Mouse (Mus musculus) liver, embryonic 16.5 days (tissue): ENCODE measurements around the gene Ptgs1. TPM values are rescaled to one million over a fixed set of nuclear protein-coding genes. Genes with fewer than 3 reads are reported as not detected.

ENCODE experiments used
- ATAC-seq: fragments of 200-750 bp; cut with Nextera tagmentation; 2 replicates; pipeline ENCODE4 v1.8.0; 2017; ENCODE audit warnings: low read depth, mild to moderate bottlenecking, moderate number of reproducible peaks, moderate library complexity
- H3K27ac ChIP-seq: fragments of 300-500 bp; sonication (generic); 2 replicates; pipeline ENCODE4 v1.5.1; 2014; ENCODE audit warnings: mild to moderate bottlenecking, low read length
- H3K27me3 ChIP-seq: fragments of 300-500 bp; sonication (generic); 2 replicates; pipeline ENCODE4 v1.6.1; 2014; ENCODE audit warnings: low read depth, low read length, mixed read lengths; ENCODE audit not compliant: control insufficient read depth, insufficient read depth
- H3K36me3 ChIP-seq: fragments of 300-500 bp; sonication (generic); 2 replicates; pipeline ENCODE4 v1.6.1; 2014; ENCODE audit warnings: mild to moderate bottlenecking; ENCODE audit not compliant: control insufficient read depth, insufficient read depth
- H3K4me1 ChIP-seq: fragments of 300-500 bp; sonication (generic); 2 replicates; pipeline ENCODE4 v1.6.1; 2014; ENCODE audit warnings: low read depth, low read length, mixed read lengths; ENCODE audit not compliant: control insufficient read depth
- H3K4me2 ChIP-seq: fragments of 300-500 bp; sonication (generic); 2 replicates; pipeline ENCODE4 v1.6.1; 2014; ENCODE audit warnings: low read depth, low read length, mixed read lengths
- H3K4me3 ChIP-seq: fragments of 300-500 bp; sonication (generic); 2 replicates; pipeline ENCODE4 v1.5.1; 2014; ENCODE audit warnings: low read depth, mild to moderate bottlenecking, low read length
- H3K9ac ChIP-seq: fragments of 300-500 bp; sonication (generic); 2 replicates; pipeline ENCODE4 v1.6.1; 2014; ENCODE audit warnings: low read depth, low read length
- H3K9me3 ChIP-seq: fragments of 300-500 bp; sonication (generic); replicated peaks from 2 replicates; pipeline ENCODE4 v1.6.1; 2016; ENCODE audit warnings: low read length; ENCODE audit not compliant: control insufficient read depth
- WGBS: fragments of 180-500 bp; shearing (Covaris S2); extraction: QIAGEN DNeasy Blood & Tissue Kit; methylation state at CpG from one replicate; pipeline ENCODE4 v1.1.7; 2014; ENCODE audit not compliant: insufficient replicate concordance; 5-methylcytosine and 5-hydroxymethylcytosine counted together
- polyA plus RNA-seq: library from polyadenylated mRNA; unstranded; fragments of >200 nt; fragmentation: Nextera tagmentation; extraction: Ambion mirVana; gene quantifications from 2 replicates; pipeline ENCODE4 v1.2.1, GENCODE M21; 2015

Gene Ptgs1
- polyA plus RNA-seq, 1 experiment from 2014 or later: 22.5 TPM

DNA sequence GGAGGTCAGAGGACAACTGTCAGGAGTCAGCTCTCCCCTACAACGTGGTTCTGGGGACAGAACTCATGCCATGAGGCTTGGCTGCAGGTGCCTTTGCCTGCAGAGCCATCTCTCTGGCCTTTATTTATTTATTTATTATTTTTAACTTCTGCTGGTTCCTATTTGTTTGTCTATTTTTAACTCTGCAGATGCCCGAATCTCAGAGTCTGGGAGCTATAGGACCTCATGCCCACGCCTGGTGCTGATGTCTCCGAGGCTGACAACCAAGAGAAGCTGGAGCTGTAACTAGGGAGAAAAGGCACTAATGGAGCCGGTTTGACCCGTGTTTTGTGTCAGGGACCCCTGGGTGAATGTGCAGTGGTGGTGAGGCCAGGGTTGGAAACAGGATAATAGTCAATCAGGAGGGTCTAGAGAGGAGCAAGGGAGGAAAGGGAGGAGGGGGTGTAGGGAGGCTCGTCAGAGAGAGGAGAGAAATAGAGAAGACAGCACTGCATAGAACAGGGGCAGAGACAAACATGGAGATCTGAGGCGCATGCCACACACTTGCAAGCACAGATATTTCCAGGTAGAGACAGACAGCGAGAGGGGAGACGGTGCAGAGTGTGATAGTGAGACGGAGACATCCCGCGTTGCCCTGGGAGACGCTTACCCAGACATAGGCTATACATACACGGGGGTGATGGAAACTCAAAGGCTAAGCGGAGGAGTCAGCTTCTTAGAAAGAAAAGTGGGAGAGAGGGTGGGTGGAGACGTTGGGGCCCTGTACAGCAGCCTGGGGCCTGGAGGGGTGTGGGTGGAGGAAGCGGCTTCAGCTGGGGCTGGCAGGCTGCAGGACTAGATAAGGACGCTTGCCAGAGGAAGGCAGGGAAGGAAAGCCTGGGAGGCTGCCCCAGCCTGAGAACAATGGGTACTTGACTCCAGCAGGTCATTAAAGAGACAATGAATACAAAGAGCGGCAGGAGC is 32.0 kb upstream of the Ptgs1 start:
- Histone ChIP-seq H3K4me3 (peak overlapping the region; percentile 62), H3K9ac (peak overlapping the region; percentile 75), H3K9me3 (no peaks in the 10 kb centered on the region), H3K36me3 (no peaks in the 10 kb centered on the region), H3K4me1 (peaks cover 51% of the 10 kb centered on the region), H3K27me3 (peaks cover 22% of the 10 kb centered on the region), H3K4me2 (peak overlapping the region; percentile 59), H3K27ac (peak overlapping the region; percentile 96)
- 9% methylated on average over 20 of the region's 20 CpGs for WGBS
- ATAC-seq: peak; percentile 99

DNA sequence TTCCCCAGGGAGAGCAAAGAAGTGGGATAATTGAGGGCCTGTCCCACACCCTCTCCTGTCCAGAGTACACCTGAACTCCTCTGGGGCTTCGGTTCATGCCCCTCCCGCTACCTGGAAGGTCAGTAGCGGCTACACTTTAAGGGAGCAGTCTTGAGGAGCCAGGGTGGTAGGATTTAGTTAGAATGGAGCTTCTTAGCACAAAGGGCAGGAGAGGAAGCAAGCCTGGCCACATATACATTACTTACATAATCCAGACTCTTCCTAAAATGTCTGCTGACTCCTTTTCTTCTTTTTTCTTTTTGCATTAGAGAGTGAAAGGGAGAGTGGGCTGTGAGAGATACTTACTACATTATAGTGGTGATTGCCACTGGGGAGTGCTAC is 31.4 kb upstream of the Ptgs1 start:
- H3K27me3 ChIP-seq: peaks cover 27% of the 10 kb centered on the region
- H3K9ac ChIP-seq: peak overlapping the region; percentile 75
- H3K27ac ChIP-seq: peak overlapping the region; percentile 96
- no peaks in the 10 kb centered on the region for H3K36me3 ChIP-seq
- H3K9me3 ChIP-seq: no peaks in the 10 kb centered on the region
- H3K4me2 ChIP-seq: peak overlapping the region; percentile 59
- 17% methylated on average over 3 of the region's 3 CpGs for WGBS
- H3K4me1 ChIP-seq: peaks cover 58% of the 10 kb centered on the region
- peak overlapping the region; percentile 62 for H3K4me3 ChIP-seq
- peak; percentile 31 for ATAC-seq

DNA sequence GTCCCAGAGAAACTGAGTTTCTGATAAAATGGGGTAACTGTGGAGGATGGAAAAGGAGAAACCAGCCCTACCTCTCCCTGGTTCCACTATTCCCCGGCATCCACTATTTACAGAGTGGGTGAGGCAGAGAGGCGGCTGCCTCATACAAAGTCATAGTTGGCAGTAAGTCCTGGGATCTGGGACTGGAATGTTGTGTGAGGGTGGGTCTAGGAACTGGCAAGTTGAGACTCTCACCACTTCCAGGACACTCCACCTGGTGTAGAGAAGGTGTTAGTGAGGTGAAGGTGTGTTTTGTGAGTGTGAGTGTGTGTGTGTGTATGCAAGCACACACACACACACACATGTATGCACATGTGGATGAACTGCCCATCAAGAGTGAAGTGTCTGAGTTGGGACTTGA is 29.4 kb upstream of the Ptgs1 start:
- ATAC-seq: no peak
- H3K36me3 ChIP-seq: no peaks in the 10 kb centered on the region
- peaks cover 66% of the 10 kb centered on the region for H3K4me1 ChIP-seq
- no peak overlapping the region for H3K4me3 ChIP-seq
- no peak overlapping the region for H3K9ac ChIP-seq
- H3K9me3 ChIP-seq: no peaks in the 10 kb centered on the region
- peaks cover 29% of the 10 kb centered on the region for H3K27me3 ChIP-seq
- no peak overlapping the region for H3K27ac ChIP-seq
- WGBS: 83% methylated on average over 2 of the region's 2 CpGs
- no peak overlapping the region for H3K4me2 ChIP-seq

DNA sequence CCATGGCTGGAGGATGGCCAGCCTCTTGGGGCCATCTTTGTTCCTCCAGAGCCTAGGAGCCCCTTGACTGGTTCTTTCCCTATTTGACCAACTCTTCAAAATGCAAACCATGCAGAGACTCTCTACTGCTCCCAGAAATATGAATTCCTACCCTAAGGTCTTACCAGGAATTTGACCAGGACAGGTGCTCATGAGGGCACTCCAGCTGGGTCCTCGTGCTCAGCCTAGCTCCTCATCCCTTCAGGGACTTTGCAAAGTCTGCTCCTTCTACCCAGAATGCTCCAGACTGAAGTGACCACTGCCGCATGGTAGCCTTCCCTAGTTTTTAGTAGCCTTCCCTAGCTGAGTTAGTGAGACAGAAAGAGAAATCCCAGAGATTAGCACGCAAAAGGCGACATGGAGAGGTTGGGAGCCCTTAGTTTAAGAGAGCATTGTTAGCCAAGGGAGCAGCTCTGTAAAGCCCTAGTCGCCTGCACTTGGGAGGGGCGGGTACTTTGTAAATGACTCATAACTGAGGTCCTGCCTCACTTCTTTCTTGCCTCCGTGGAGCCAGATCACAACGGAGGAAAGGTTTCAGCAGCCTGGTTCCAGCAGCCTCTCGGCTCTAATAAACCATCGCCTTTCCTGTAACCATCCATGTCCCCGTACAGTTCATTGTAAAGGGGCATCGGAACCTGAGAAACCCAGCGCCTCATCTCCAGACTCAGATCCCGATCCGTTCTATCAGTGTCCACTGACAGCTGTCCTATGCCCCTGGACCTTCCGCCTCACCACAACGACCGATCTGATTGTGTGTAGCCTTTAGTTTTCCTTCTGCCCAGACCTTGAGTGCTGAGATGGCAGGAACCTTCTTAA is 28.2 kb upstream of the Ptgs1 start:
- Histone ChIP-seq H3K4me1 (peaks cover 54% of the 10 kb centered on the region), H3K4me2 (no peak overlapping the region), H3K4me3 (no peak overlapping the region), H3K9me3 (no peaks in the 10 kb centered on the region), H3K9ac (no peak overlapping the region), H3K27me3 (peaks cover 29% of the 10 kb centered on the region), H3K36me3 (no peaks in the 10 kb centered on the region), H3K27ac (no peak overlapping the region)
- ATAC-seq: no peak
- WGBS: 24% methylated on average over 18 of the region's 18 CpGs

DNA sequence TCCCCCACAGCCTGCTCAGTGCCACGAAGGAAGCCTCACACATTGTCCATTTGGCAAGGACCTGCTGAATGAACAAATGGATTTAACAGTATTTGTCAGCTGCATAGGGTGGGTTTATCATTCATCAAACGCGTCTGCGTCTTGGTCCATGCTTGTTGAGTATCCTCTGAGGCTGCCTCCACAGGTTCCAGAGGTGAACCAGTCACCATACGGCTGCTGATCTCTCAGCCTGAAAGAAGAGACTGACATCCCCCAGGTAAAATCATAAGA is 27.7 kb upstream of the Ptgs1 start:
- H3K36me3 ChIP-seq: no peaks in the 10 kb centered on the region
- no peak overlapping the region for H3K9ac ChIP-seq
- 12% methylated on average over 5 of the region's 5 CpGs for WGBS
- ATAC-seq: no peak
- no peaks in the 10 kb centered on the region for H3K9me3 ChIP-seq
- peak overlapping the region; percentile 72 for H3K4me2 ChIP-seq
- H3K27ac ChIP-seq: no peak overlapping the region
- peaks cover 29% of the 10 kb centered on the region for H3K27me3 ChIP-seq
- peak overlapping the region; percentile 49; the same call in 1 of the 2 replicates for H3K4me3 ChIP-seq
- peaks cover 48% of the 10 kb centered on the region for H3K4me1 ChIP-seq

DNA sequence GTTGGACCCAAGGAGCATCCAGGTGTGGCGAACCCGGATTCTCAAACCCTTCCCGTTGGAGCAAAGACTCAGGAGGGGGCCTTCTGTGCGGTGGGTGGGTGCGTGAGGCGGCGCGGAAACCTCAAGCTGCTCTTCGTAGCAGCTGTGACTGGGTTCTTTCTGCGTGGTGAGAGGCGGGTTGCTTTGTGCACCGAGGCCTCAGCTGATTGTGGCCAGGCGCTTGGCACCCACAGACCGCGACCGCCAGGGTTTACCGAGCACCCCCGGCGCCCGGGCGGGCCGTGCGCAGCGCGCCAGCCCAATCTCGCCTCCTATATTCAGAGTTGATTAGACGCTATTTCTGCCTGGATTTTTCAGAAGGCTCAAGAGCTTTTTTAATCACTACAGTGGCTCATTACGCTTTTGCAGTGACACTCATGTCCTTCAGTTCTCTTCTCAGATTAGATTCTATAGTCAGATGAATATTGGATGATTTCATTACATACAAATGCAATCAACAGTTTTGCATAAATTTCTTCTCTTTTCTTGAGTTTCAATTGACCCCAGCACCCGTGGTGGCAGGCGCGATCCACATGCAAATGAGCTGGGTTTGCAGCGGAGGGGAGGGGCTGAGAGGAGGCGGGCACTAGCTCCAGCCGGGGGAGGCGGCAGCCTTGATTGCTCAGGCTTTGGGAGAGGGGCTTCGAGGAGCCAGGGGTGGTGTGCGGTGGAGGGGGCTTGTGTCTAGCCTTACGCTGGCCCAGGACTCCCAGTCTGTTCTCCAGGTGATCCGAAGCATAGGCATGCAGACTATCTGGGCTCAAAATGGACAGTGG is 27.0 kb upstream of the Ptgs1 start:
- WGBS: 2% methylated on average over 39 of the region's 39 CpGs
- Histone ChIP-seq H3K4me2 (peak overlapping the region; percentile 72), H3K27me3 (peaks cover 29% of the 10 kb centered on the region), H3K4me3 (peak overlapping the region; percentile 49), H3K36me3 (no peaks in the 10 kb centered on the region), H3K27ac (no peak overlapping the region), H3K4me1 (peaks cover 41% of the 10 kb centered on the region), H3K9me3 (no peaks in the 10 kb centered on the region), H3K9ac (0 out of 2 replicates have a peak overlapping the region, but pooled peaks have one; percentile 6)
- ATAC-seq: no peak

DNA sequence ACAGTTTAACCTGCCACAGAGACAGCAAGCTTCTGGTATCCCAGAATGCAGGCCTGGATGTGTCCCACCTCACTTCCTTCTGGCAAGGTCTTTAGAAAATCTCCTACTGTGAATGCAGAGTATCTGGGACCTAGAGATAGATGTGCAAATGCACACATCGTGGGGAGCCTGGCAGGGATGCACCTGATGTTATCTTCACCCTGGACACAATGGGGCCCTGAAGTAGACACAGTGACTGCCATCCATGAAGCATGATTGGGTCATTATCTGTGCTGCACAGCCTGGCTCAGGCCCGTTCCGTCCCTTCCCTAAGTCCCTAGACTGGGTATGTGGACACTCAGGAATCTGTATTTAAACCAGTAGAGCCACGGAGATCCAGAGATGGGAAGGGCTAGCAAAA is 25.6 kb upstream of the Ptgs1 start:
- Histone ChIP-seq H3K4me3 (no peak overlapping the region), H3K27ac (no peak overlapping the region), H3K9me3 (no peaks in the 10 kb centered on the region), H3K4me2 (no peak overlapping the region), H3K27me3 (peaks cover 36% of the 10 kb centered on the region), H3K36me3 (no peaks in the 10 kb centered on the region), H3K4me1 (peaks cover 32% of the 10 kb centered on the region), H3K9ac (no peak overlapping the region)
- 19% methylated on average over 4 of the region's 4 CpGs for WGBS
- ATAC-seq: peak; percentile 57

DNA sequence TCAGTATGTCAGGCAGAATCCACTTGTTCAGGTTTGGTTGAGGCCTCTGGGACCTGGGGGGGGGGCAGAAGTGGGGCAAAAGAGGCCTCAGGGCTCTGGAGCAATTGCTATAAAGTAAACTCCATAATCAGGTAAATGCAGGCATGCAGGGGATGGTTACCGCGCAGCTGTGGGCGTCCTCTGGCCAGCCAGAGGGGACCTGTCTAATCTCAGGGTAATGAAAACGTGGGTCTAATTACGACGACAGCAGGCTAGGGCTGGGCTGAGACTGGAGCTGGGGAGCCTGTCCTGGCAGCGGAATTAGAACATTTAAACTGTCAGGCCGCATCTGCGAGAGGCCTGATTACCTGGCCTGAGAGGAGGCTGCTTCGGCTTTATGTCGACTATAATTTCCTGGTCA is 23.2 kb upstream of the Ptgs1 start:
- Histone ChIP-seq H3K27me3 (peaks cover 50% of the 10 kb centered on the region), H3K9me3 (no peaks in the 10 kb centered on the region), H3K9ac (no peak overlapping the region), H3K36me3 (no peaks in the 10 kb centered on the region), H3K4me2 (no peak overlapping the region), H3K4me3 (no peak overlapping the region), H3K4me1 (peaks cover 24% of the 10 kb centered on the region), H3K27ac (no peak overlapping the region)
- WGBS: 75% methylated on average over 11 of the region's 11 CpGs
- ATAC-seq: no peak
